Mouse (Mus musculus): ENCODE results near the gene Pbx3.
A peak's percentile ranks its signal among the peaks of the same experiment; 100 is the strongest.

Pbx3 gene

GRCm38 (mm10) chr2:34372305-34373301 is at the start of gene Pbx3:
TSS of gene Pbx3 (minus strand) at chr2:34373142.
- DNase-seq = peak; percentile 94 to 95

GRCm38 (mm10) chr2:34420256-34420655 is 47.3 kb upstream of the Pbx3 start:
- DNase-seq = no peak

DNA sequence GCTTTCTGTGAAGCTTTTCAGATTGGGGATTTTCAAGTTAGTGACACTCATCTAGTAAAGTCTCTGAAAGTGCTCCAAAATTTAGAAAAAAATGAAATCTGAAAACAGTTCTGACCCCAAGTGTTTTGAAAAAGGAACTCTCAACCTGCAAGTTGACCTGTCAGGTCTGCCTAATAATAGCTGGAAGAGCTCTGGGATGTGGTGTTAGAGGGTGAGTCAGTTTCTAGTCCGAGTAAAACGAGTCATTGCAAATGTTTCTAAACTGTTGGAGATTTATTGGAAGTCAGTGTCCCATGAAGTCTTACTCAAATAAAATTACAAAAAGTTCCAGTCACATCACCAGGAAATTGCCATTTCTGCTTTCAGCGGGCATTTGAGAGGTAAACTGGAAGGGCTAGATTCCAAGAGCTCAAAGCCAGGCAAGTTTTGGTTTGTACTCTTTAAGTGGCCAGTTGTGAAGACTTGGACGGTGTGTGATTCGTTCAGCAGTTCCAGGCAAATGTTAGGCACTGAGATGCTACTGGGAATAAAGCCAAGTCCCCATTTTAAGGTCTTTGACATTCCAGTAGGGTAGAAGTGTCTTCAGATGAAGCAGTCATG is 36.9 kb upstream of the Pbx3 start:
- no peak for DNase-seq

GRCm38 (mm10) chr2:34408341-34408740 is 35.4 kb upstream of the Pbx3 start:
- no peak for DNase-seq

DNA sequence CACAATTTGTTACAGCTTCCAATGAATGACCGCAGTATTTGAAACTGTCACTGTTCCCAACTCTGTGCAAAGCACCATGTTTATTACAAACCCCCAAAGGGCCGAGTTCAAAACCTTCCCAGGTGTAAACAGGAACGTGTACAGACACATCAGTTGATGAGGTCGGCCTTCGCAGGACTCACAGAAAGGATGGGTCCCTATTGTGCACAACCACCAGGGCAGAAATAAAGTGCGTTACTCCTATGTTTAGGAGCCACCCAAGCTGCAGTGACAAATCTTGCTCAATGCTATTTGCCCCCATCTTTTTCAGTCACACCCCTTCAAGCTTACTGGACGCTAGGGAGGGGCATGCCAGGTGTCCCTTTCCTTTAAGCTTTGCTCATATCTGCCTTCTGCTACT is 34.7 kb upstream of the Pbx3 start:
- DNase-seq = no peak

DNA sequence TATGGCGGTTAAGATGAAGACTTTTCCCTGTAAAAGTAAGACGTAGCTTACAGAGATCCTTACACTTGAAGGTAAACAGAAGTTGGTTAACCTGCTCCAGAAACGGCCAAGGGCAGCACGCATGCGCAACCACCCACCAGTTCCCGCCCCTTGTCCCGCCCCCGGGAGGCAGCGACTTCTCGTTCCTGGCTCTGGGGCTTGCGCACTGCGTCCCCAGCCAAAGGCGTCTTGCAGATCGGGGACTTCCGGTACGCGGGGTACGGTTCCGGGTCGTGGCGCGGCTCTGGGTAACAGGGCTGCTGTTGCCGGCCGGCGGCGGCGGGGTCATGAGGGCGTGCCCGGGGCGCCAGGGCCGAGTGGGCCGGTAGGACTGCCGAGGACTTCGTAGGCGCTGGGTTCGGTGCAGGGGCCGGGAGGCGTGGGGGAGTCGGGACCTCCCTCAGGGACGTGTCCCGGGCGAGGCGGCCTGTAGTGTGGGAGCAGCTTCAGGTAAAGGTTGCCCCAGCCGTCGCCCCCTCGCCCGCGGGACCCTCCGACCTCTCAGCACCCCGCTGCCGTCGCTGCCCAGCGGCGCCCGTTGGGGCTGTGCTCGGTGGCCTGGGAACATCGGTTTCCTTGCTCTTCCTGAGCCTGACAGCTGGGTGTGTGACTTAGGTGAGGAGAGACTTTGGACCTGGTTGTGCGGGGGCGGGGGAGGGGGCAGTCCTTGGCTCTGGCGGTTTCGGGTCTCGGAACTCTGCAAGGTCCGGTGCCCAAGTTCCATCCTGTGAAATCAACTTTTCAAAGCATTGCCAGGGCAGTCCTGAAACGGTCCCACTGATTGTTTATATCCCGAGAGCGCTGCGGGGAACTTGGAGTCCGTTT is 33.9 kb upstream of the Pbx3 start, which contains the start of gene Mapkap1:
Gene Mapkap1 (plus strand): TSS at position 171 of the 864 bp plus-strand sequence.
- DNase-seq = peak; percentile 98 to 99

- DNase-seq = no peak
Observed at GRCm38 (mm10) chr2:34399535-34399934, 26.6 kb upstream of the Pbx3 start.

- no peak for DNase-seq
Observed at GRCm38 (mm10) chr2:34378930-34379329, 6.0 kb upstream of the Pbx3 start.

GRCm38 (mm10) chr2:34374349-34374748 is 1.4 kb upstream of the Pbx3 start:
- DNase-seq = no peak

GRCm38 (mm10) chr2:34373886-34374285 is 944 bp upstream of the Pbx3 start:
- no peak for DNase-seq

GRCm38 (mm10) chr2:34371441-34372304 is 1.3 kb downstream of the Pbx3 start:
- DNase-seq = peak; percentile 37 to 54

GRCm38 (mm10) chr2:34370725-34371440 is 2.1 kb downstream of the Pbx3 start:
- DNase-seq = peak; percentile 25 to 29

GRCm38 (mm10) chr2:34370349-34370724 is 2.6 kb downstream of the Pbx3 start:
- DNase-seq = no peak

DNA sequence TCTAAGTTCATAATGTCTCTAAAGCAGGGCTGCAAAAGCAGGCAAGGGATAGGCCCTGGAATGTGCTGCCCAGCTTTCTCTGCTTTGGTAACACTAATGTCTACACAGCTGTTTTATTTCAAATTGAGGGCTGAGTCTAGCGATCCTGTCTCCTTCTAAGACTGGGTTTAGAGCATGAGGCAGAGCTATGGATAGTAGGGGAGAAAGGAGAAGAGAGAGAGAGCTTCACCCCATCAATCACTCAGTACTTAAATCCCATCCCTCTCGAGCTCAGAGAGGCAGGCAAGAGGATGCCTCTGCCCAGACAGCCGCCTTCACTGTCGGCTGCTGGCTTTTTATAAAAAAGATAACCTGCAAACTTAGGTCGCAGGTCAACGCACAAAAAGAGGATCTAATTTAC is 4.5 kb downstream of the Pbx3 start:
- DNase-seq = no peak

DNA sequence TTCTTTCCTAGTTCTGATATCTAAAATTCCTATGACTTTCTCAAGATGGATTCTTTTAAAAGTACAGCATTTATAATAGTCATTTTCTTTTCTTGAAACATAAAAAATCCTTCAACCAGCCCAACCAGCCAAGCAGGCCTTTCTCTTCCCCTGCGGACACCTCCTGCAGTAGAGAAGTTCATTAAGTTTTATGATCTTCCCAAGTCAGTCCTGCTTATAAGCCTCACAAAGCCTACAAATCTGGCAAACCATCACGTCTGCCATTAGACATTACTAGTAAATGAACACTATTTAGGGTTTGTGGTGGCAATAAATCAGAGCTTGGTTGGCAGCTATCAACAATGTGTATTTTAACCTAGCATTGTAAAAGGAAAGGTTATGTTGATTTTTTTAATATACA is 5.9 kb downstream of the Pbx3 start:
- DNase-seq = no peak

GRCm38 (mm10) chr2:34363678-34364077 is 9.3 kb downstream of the Pbx3 start:
- no peak for DNase-seq

DNA sequence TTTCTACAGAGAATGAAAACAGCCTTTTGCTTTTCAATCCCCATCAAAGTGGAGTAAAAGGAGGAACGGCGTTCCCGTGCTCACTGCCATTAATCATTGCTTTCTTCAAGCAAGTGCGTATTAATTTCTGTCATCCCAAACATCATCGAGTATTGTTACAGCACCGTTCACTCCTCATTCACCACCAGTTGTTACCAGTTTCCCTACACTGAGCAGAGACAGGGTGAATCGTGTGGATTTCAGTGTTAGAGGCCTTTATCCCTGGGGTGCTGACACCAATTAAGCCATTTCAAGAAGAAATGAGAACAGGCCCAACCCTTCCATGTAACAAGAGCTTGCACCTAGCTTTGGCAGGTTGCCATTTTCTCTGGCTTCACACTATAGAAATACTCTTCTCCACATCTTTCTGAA is 17.1 kb downstream of the Pbx3 start:
- DNase-seq = no peak

- no peak for DNase-seq
Observed at GRCm38 (mm10) chr2:34352006-34352405, 20.9 kb downstream of the Pbx3 start.

DNA sequence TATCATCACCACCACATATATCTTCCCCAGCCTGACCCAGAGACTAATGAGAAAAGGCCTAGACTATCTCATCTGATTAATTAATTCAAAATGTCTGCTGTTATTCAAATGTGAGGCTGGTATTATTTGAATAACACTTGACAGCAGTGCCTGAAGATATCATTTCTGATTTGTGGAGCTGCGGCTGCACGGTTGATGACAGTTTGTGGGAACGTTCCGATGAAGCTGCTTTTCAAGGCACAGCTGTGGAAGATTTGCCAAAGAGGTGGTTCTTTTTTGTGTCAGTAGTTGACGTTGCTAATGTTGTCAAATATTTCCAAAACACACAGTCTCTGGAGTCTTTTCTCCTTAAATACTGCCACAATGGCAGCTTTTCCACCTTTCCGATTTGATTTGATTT is 25.8 kb downstream of the Pbx3 start:
- no peak for DNase-seq

GRCm38 (mm10) chr2:34298664-34299063 is 74.3 kb downstream of the Pbx3 start:
- DNase-seq = no peak

- DNase-seq = no peak
Observed at GRCm38 (mm10) chr2:34298202-34298601, 74.7 kb downstream of the Pbx3 start.

Data from lung, adult 18-20 months (tissue).